Mouse (Mus musculus) telencephalon, adult 2 months (tissue): ENCODE measurements around the gene Olfr821.
"Not testable (repeated sequence)": the region's sequence is repeated elsewhere in the genome, so short reads cannot be mapped to it uniquely, and the experiment has no call there.

ENCODE experiments used
- DNase-seq: peaks from one replicate; pipeline ENCODE4 v3.0.0-alpha.2; 2011; ENCODE audit warnings: low read depth, low spot score

Gene Olfr821

GRCm38 (mm10) chr10:130030048-130030447 lies at the start of gene Olfr821:
Gene Olfr821, plus strand, starts transcription at chr10:130030348.
- no peak for DNase-seq

- not testable (repeated sequence) for DNase-seq
These were observed 48.3 kb upstream of the Olfr821 start for GRCm38 (mm10) chr10:129981867-129982266.

GRCm38 (mm10) chr10:129984962-129985361 lies 45.2 kb upstream of the Olfr821 start, which contains the start of gene Gm10310:
Gene Gm10310, minus strand, starts transcription at chr10:129985062.
- not testable (repeated sequence) for DNase-seq

GRCm38 (mm10) chr10:130004104-130004503 lies 26.0 kb upstream of the Olfr821 start:
- DNase-seq, result not testable (repeated sequence)

GRCm38 (mm10) chr10:130005366-130005765 lies 24.8 kb upstream of the Olfr821 start:
- not testable (repeated sequence) for DNase-seq

- no peak for DNase-seq
These were observed 17.8 kb upstream of the Olfr821 start, which contains the start of gene Olfr820 for GRCm38 (mm10) chr10:130012321-130012720. Gene Olfr820, plus strand, starts transcription at chr10:130012621.

GRCm38 (mm10) chr10:130037096-130037495 lies 6.9 kb downstream of the Olfr821 start:
- no peak for DNase-seq

GRCm38 (mm10) chr10:130070910-130071309 lies 40.8 kb downstream of the Olfr821 start, which contains the start of gene Olfr822:
Gene Olfr822, plus strand, starts transcription at chr10:130071210.
- DNase-seq, result no peak
